Mouse (Mus musculus) heart, embryonic 13.5 days (tissue): ENCODE results near the gene Atp13a4. TPM values are rescaled to one million over a fixed set of nuclear protein-coding genes. Genes with fewer than 3 reads are reported as not detected.

Experiments used
- ATAC-seq: fragments of 200-750 bp; cut with Nextera tagmentation; 2 replicates; pipeline ENCODE4 v1.8.0; 2017; ENCODE audit warnings: moderate TSS enrichment; ENCODE audit not compliant: insufficient number of reproducible peaks, low FRiP score, low TSS enrichment; ENCODE audit errors: extremely low read depth
- H3K27ac ChIP-seq: fragments of 300-500 bp; sonication (generic); replicated peaks from 2 replicates; pipeline ENCODE4 v1.5.1; 2015; ENCODE audit warnings: moderate library complexity, mild to moderate bottlenecking, inconsistent platforms
- H3K27me3 ChIP-seq: fragments of 300-500 bp; sonication (generic); replicated peaks from 2 replicates; pipeline ENCODE4 v1.6.1; 2015; ENCODE audit warnings: mild to moderate bottlenecking, inconsistent platforms
- H3K36me3 ChIP-seq: fragments of 300-500 bp; sonication (generic); 2 replicates; pipeline ENCODE4 v1.6.1; 2015; ENCODE audit warnings: mild to moderate bottlenecking, inconsistent platforms
- H3K4me1 ChIP-seq: fragments of 300-500 bp; sonication (generic); 2 replicates; pipeline ENCODE4 v1.6.1; 2015; ENCODE audit warnings: inconsistent platforms
- H3K4me2 ChIP-seq: fragments of 300-500 bp; sonication (generic); 2 replicates; pipeline ENCODE4 v1.6.1; 2015; ENCODE audit warnings: inconsistent platforms, mild to moderate bottlenecking, moderate library complexity
- H3K4me3 ChIP-seq: fragments of 300-500 bp; sonication (generic); 2 replicates; pipeline ENCODE4 v1.5.1; 2015; ENCODE audit warnings: moderate library complexity, mild to moderate bottlenecking, inconsistent platforms
- H3K9ac ChIP-seq: fragments of 300-500 bp; sonication (generic); 2 replicates; pipeline ENCODE4 v1.6.1; 2015; ENCODE audit warnings: inconsistent platforms, mild to moderate bottlenecking, moderate library complexity
- H3K9me3 ChIP-seq: fragments of 300-500 bp; sonication (generic); 2 replicates; pipeline ENCODE4 v1.6.1; 2016; ENCODE audit warnings: inconsistent platforms
- WGBS: fragments of 180-500 bp; shearing (Covaris S2); methylation state at CpG from one replicate; pipeline ENCODE4 v1.1.7; 2015; ENCODE audit warnings: mixed read lengths; 5-methylcytosine and 5-hydroxymethylcytosine counted together
- polyA plus RNA-seq: library from polyadenylated mRNA; unstranded; fragments of >200 nt; fragmentation: Nextera tagmentation; extraction: Ambion mirVana; gene quantifications from 2 replicates; pipeline ENCODE4 v1.2.1, GENCODE M21; 2015

The Atp13a4 gene
- polyA plus RNA-seq = not detected in 2 replicates

- H3K4me1 ChIP-seq = no peaks in the 10 kb centered on the region
- no peak within 1 kb of the TSS for H3K4me3 ChIP-seq
- no peaks in the 10 kb centered on the region for H3K9me3 ChIP-seq
- H3K4me2 ChIP-seq = no peak within 1 kb of the TSS
- WGBS = 81% methylated on average over 11 of the region's 11 CpGs
- no peak for ATAC-seq
- no peaks in the 10 kb centered on the region for H3K36me3 ChIP-seq
- H3K9ac ChIP-seq = no peak within 1 kb of the TSS
- H3K27ac ChIP-seq = no peak within 1 kb of the TSS
- no peaks in the 10 kb centered on the region for H3K27me3 ChIP-seq
These were observed at the start of gene Atp13a4 for GRCm38 (mm10) chr16:29544829-29545228. Gene Atp13a4 (minus strand): TSS chr16:29544864.

GRCm38 (mm10) chr16:29592171-29592570, 47.5 kb upstream of the Atp13a4 start:
- Histone ChIP-seq H3K4me2 (no peak overlapping the region), H3K27me3 (no peaks in the 10 kb centered on the region), H3K9me3 (no peaks in the 10 kb centered on the region), H3K36me3 (peaks cover 71% of the 10 kb centered on the region), H3K4me1 (no peaks in the 10 kb centered on the region), H3K4me3 (no peak overlapping the region), H3K9ac (no peak overlapping the region), H3K27ac (no peak overlapping the region)
- 77% methylated on average over 7 of the region's 7 CpGs for WGBS
- no peak for ATAC-seq

DNA sequence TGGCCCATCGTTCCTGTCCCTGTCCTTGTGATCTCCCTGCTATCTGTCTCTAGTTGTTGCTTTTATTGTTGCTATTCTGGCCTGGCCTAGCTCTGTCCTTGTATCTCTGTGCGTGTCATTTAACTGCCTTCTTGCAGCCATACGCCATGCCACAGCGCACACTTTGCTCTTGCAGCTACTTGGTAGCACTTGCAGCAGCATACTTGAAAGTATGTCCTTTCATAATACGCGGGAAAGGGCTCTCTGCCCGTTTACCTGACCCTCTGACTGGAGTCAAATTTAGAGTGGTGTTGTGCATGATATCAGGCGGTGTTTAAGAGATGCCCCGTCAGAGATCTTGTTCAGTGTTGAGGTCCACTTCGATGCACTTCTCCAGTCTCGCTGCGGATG, 35.1 kb upstream of the Atp13a4 start:
- WGBS = 6% methylated on average over 12 of the region's 12 CpGs
- peak overlapping the region; percentile 99 for H3K4me3 ChIP-seq
- no peak for ATAC-seq

DNA sequence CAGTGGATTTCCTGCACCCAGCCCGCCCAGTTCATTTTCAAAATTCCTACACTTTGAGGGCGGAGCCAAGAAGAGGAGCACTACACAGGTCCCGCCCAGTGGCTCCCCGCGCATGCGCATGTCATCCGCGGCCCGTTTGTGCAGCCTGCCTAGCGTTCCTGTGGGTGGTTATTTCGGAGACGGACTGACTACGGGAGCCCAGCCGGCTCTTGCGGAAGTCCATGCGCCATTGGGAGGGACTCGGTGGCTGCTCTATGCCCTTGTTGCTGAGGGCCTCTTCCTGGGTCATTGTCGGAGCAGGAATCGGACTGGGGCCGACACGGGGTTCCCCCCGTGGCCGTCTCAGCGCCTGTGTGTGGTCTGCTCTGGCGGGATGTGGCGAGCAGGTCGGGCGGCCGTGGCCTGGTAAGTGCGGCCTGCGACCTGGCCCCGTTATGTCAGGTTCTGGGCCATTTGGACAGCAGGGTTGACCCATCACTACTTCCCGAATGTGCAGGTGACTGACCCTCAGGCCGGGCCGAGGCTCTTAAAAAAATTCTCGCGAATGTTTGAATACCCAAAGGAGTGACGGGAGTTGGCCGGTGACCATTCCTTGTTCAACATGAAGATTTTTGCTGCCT, 34.6 kb upstream of the Atp13a4 start, which contains the start of gene Opa1:
Gene Opa1 (plus strand): TSS at position 168 of the 620 bp plus-strand sequence.
- Histone ChIP-seq H3K4me1 (peaks cover 9% of the 10 kb centered on the region), H3K4me3 (peak within 1 kb of the TSS; percentile 99), H3K27ac (peak within 1 kb of the TSS; percentile 48), H3K9ac (peak within 1 kb of the TSS; percentile 97), H3K4me2 (peak within 1 kb of the TSS; percentile 93), H3K36me3 (no peaks in the 10 kb centered on the region), H3K27me3 (no peaks in the 10 kb centered on the region), H3K9me3 (no peaks in the 10 kb centered on the region)
- WGBS = under 1% methylated on average over 39 of the region's 39 CpGs
- ATAC-seq = peak; percentile 94

More for the DNA sequence above, 35.1 kb upstream of the Atp13a4 start:
- peak overlapping the region; percentile 97 for H3K9ac ChIP-seq
- H3K4me1 ChIP-seq = peaks cover 9% of the 10 kb centered on the region
- H3K36me3 ChIP-seq = no peaks in the 10 kb centered on the region
- peak overlapping the region; percentile 93 for H3K4me2 ChIP-seq
- H3K27me3 ChIP-seq = no peaks in the 10 kb centered on the region
- no peaks in the 10 kb centered on the region for H3K9me3 ChIP-seq
- H3K27ac ChIP-seq = peak overlapping the region; percentile 48; the same call in 1 of the 2 replicates

GRCm38 (mm10) chr16:29575620-29576019, 31.0 kb upstream of the Atp13a4 start:
- WGBS = 10% methylated on average over 5 of the region's 5 CpGs

DNA sequence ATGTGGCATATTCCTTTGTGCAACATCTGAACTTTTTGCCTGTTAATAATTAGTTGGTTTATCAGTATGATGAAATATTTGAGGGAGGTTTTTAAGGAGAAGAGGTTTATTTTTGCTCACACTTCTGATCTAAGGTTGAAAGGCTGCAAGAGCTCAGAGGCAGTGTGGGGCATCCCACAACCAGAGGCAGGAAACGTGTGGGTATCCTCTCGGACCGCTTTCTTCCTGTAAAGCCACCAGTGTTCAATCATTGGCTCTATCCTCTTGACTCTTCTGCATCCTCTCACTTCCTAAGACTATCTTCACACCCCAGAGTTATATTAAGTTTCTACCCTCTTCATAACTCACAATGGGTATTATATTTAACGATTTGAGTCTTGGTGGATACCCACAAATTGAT, 29.3 kb upstream of the Atp13a4 start:
- no peaks in the 10 kb centered on the region for H3K27me3 ChIP-seq
- no peaks in the 10 kb centered on the region for H3K36me3 ChIP-seq
- no peak overlapping the region for H3K9ac ChIP-seq
- no peaks in the 10 kb centered on the region; the same call in 1 of the 2 replicates for H3K4me1 ChIP-seq
- H3K27ac ChIP-seq = no peak overlapping the region
- H3K9me3 ChIP-seq = no peaks in the 10 kb centered on the region
- no peak overlapping the region for H3K4me2 ChIP-seq
- H3K4me3 ChIP-seq = no peak overlapping the region
- no peak for ATAC-seq
- WGBS = 57% methylated on average over 4 of the region's 4 CpGs

More at GRCm38 (mm10) chr16:29575620-29576019, 31.0 kb upstream of the Atp13a4 start:
- H3K4me3 ChIP-seq = no peak overlapping the region
- H3K36me3 ChIP-seq = no peaks in the 10 kb centered on the region
- H3K9ac ChIP-seq = no peak overlapping the region
- H3K4me2 ChIP-seq = no peak overlapping the region
- H3K9me3 ChIP-seq = no peaks in the 10 kb centered on the region
- peaks cover 8% of the 10 kb centered on the region for H3K4me1 ChIP-seq
- H3K27me3 ChIP-seq = no peaks in the 10 kb centered on the region
- no peak overlapping the region for H3K27ac ChIP-seq
- ATAC-seq = no peak

GRCm38 (mm10) chr16:29560869-29561268, 16.2 kb upstream of the Atp13a4 start:
- peak overlapping the region; percentile 28 for H3K4me3 ChIP-seq

DNA sequence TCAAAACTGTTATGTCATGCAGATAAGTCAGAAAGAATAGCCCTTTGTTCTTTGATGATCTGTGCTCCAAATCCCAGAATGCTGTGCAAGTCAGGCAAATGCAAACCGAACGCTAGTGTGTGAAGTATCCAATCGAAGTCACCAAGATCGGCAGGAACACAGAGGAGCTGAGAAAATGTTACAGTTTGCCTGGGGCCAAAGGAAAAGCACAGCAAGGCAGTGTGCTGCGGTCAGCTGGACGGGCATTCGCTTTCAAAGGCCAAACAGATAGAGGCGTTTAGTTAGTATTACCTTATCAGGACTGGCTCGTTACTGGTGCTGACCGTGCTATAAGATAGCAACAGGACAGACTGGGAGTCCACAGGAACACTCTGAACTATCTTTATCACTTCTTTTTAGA, 15.8 kb upstream of the Atp13a4 start:
- peaks cover 11% of the 10 kb centered on the region for H3K27me3 ChIP-seq
- H3K4me3 ChIP-seq = peak overlapping the region; percentile 28
- no peaks in the 10 kb centered on the region for H3K36me3 ChIP-seq
- no peak overlapping the region for H3K27ac ChIP-seq
- 18% methylated on average over 10 of the region's 10 CpGs for WGBS
- H3K4me2 ChIP-seq = peak overlapping the region; percentile 65
- ATAC-seq = no peak
- no peaks in the 10 kb centered on the region for H3K9me3 ChIP-seq
- peak overlapping the region; percentile 15 for H3K9ac ChIP-seq
- no peaks in the 10 kb centered on the region for H3K4me1 ChIP-seq

More at GRCm38 (mm10) chr16:29560869-29561268, 16.2 kb upstream of the Atp13a4 start:
- H3K27ac ChIP-seq = no peak overlapping the region
- H3K4me2 ChIP-seq = peak overlapping the region; percentile 65
- 4% methylated on average over 7 of the region's 7 CpGs for WGBS
- no peak for ATAC-seq
- peaks cover 11% of the 10 kb centered on the region for H3K27me3 ChIP-seq
- no peaks in the 10 kb centered on the region for H3K9me3 ChIP-seq
- no peaks in the 10 kb centered on the region for H3K4me1 ChIP-seq
- no peaks in the 10 kb centered on the region for H3K36me3 ChIP-seq
- H3K9ac ChIP-seq = peak overlapping the region; percentile 15; the same call in 1 of the 2 replicates

GRCm38 (mm10) chr16:29559667-29560066, 15.0 kb upstream of the Atp13a4 start:
- 76% methylated on average over 5 of the region's 5 CpGs for WGBS
- no peaks in the 10 kb centered on the region for H3K4me1 ChIP-seq
- no peaks in the 10 kb centered on the region for H3K36me3 ChIP-seq
- ATAC-seq = no peak
- peaks cover 11% of the 10 kb centered on the region for H3K27me3 ChIP-seq
- H3K9ac ChIP-seq = no peak overlapping the region
- no peaks in the 10 kb centered on the region for H3K9me3 ChIP-seq
- H3K4me3 ChIP-seq = no peak overlapping the region
- no peak overlapping the region for H3K4me2 ChIP-seq
- no peak overlapping the region for H3K27ac ChIP-seq

GRCm38 (mm10) chr16:29541261-29541683, 3.4 kb downstream of the Atp13a4 start:
- H3K4me2 ChIP-seq = peak overlapping the region; percentile 34

GRCm38 (mm10) chr16:29539906-29540305, 4.8 kb downstream of the Atp13a4 start:
- Histone ChIP-seq H3K36me3 (no peaks in the 10 kb centered on the region), H3K4me2 (no peak overlapping the region), H3K4me3 (no peak overlapping the region), H3K4me1 (no peaks in the 10 kb centered on the region), H3K27ac (no peak overlapping the region), H3K9ac (no peak overlapping the region), H3K27me3 (no peaks in the 10 kb centered on the region), H3K9me3 (no peaks in the 10 kb centered on the region)
- ATAC-seq = no peak

More at GRCm38 (mm10) chr16:29541261-29541683, 3.4 kb downstream of the Atp13a4 start:
- no peaks in the 10 kb centered on the region for H3K27me3 ChIP-seq
- H3K27ac ChIP-seq = no peak overlapping the region
- H3K9ac ChIP-seq = no peak overlapping the region
- no peaks in the 10 kb centered on the region for H3K36me3 ChIP-seq
- no peaks in the 10 kb centered on the region for H3K9me3 ChIP-seq
- no peaks in the 10 kb centered on the region for H3K4me1 ChIP-seq
- ATAC-seq = no peak
- 66% methylated on average over 11 of the region's 11 CpGs for WGBS
- H3K4me3 ChIP-seq = no peak overlapping the region
